Mouse (Mus musculus) Patski (cell line): ENCODE results near the gene Alk. TPM values are rescaled to one million over a fixed set of nuclear protein-coding genes. Genes with fewer than 3 reads are reported as not detected.

Experiments used
- ATAC-seq: fragments of 100-300 bp; one replicate; pipeline ENCODE4 v1.8.0; 2021
- CTCF ChIA-PET: fragments of 350-600 bp; sonication (Branson Sonifier 250); formaldehyde crosslinking; loops from one replicate; lab custom pipeline; 2022; ENCODE audit warnings: inconsistent platforms; lab: Charles Lee
- POLR2A ChIA-PET: fragments of 350-600 bp; sonication (Branson Sonifier 250); formaldehyde crosslinking; loops from one replicate; lab custom pipeline; 2022; ENCODE audit warnings: antibody characterized with exemption, inconsistent platforms; lab: Charles Lee
- DNase-seq: peaks from one replicate; pipeline ENCODE4 v3.0.0-alpha.2; 2011; ENCODE audit warnings: low read depth, low spot score
- H3K27me3 ChIP-seq: fragments of 371-371 bp; one replicate; pipeline ENCODE4 v1.5.1; 2021
- CTCF ChIP-seq: fragments of 100-300 bp; IDR thresholded peaks from one replicate; pipeline ENCODE4 v1.5.1; 2021
- in situ Hi-C: fragments of 300-500 bp; cut with MboI; formaldehyde crosslinking; loops from 3 replicates; pipeline ENCODE4 v1.11.1; 2018; ENCODE audit warnings: low pct_unique_long_range_greater_than_20kb, mixed read lengths
- polyA plus RNA-seq: library from polyadenylated mRNA; unstranded; gene quantifications from one replicate; pipeline ENCODE4 v1.2.3, GENCODE M21; 2021

Gene Alk
- polyA plus RNA-seq, 1 experiment from 2014 or later, result 0.09 TPM

- CTCF ChIA-PET, result interaction anchor here (0.7 to 1.6 kb wide), 2 partner anchors 12 to 24 kb away, joined by 3 read pairs; no protein-coding TSS in a partner anchor
- POLR2A ChIA-PET, result no interaction called here
- no peak for DNase-seq
- no peak for TF ChIP-seq CTCF
- no peak for ATAC-seq
- H3K27me3 ChIP-seq, result no peaks in the 10 kb centered on the region
- in situ Hi-C loops, result no loop called here
Observed at GRCm38 (mm10) chr17:71941436-71941835, 663.0 kb downstream of the Alk start.

- H3K27me3 ChIP-seq, result no peaks in the 10 kb centered on the region
- DNase-seq (no peak), ATAC-seq (no peak)
- in situ Hi-C loops, result no loop called here
- ChIA-PET CTCF (no interaction called here), POLR2A (no interaction called here)
- TF ChIP-seq CTCF, result no peak
Observed at GRCm38 (mm10) chr17:71936681-71937080, 667.7 kb downstream of the Alk start.

GRCm38 (mm10) chr17:71935837-71936236 is 668.6 kb downstream of the Alk start:
- CTCF ChIA-PET, result no interaction called here
- ATAC-seq (no peak), DNase-seq (no peak)
- POLR2A ChIA-PET, result no interaction called here
- no peak for TF ChIP-seq CTCF
- in situ Hi-C loops, result no loop called here
- H3K27me3 ChIP-seq, result no peaks in the 10 kb centered on the region

- ATAC-seq (no peak), DNase-seq (no peak)
- H3K27me3 ChIP-seq, result no peaks in the 10 kb centered on the region
- in situ Hi-C loops, result no loop called here
- POLR2A ChIA-PET, result no interaction called here
- CTCF ChIA-PET, result no interaction called here
- TF ChIP-seq CTCF, result no peak
Observed at GRCm38 (mm10) chr17:71935336-71935735, 669.1 kb downstream of the Alk start.

- ChIA-PET POLR2A (no interaction called here), CTCF (no interaction called here)
- DNase-seq (no peak), ATAC-seq (no peak)
- no peak for TF ChIP-seq CTCF
- H3K27me3 ChIP-seq, result no peaks in the 10 kb centered on the region
- in situ Hi-C loops, result no loop called here
Observed at GRCm38 (mm10) chr17:71914941-71915340, 689.5 kb downstream of the Alk start.

GRCm38 (mm10) chr17:71914541-71914940 is 689.9 kb downstream of the Alk start:
- no peak for TF ChIP-seq CTCF
- H3K27me3 ChIP-seq, result no peaks in the 10 kb centered on the region
- DNase-seq, result no peak
- ChIA-PET POLR2A (no interaction called here), CTCF (interaction anchor here (0.6 kb wide), 1 partner anchor 63 kb away, joined by 3 read pairs; no protein-coding TSS in a partner anchor)
- ATAC-seq, result no peak
- in situ Hi-C loops, result no loop called here

GRCm38 (mm10) chr17:71913188-71913587 is 691.2 kb downstream of the Alk start:
- POLR2A ChIA-PET, result no interaction called here
- no peak for ATAC-seq
- TF ChIP-seq CTCF, result no peak
- CTCF ChIA-PET, result no interaction called here
- in situ Hi-C loops, result no loop called here
- no peak for DNase-seq
- no peaks in the 10 kb centered on the region for H3K27me3 ChIP-seq

- TF ChIP-seq CTCF, result no peak
- DNase-seq (no peak), ATAC-seq (no peak)
- ChIA-PET POLR2A (no interaction called here), CTCF (interaction anchor here (1.0 kb wide), 1 partner anchor 31 kb away, joined by 3 read pairs; no protein-coding TSS in a partner anchor)
- in situ Hi-C loops, result no loop called here
- no peaks in the 10 kb centered on the region for H3K27me3 ChIP-seq
Observed at GRCm38 (mm10) chr17:71909107-71909506, 695.3 kb downstream of the Alk start.

- ATAC-seq (no peak), DNase-seq (no peak)
- ChIA-PET POLR2A (no interaction called here), CTCF (no interaction called here)
- no peak for TF ChIP-seq CTCF
- H3K27me3 ChIP-seq, result no peaks in the 10 kb centered on the region
- in situ Hi-C loops, result loop anchor here (25.0 kb wide), 1 partner anchor 906 kb away; no protein-coding TSS in a partner anchor
Observed at GRCm38 (mm10) chr17:71881369-71881768, 723.1 kb downstream of the Alk start.

- DNase-seq (no peak), ATAC-seq (no peak)
- peaks cover 6% of the 10 kb centered on the region for H3K27me3 ChIP-seq
- CTCF ChIA-PET, result interaction anchor here (0.7 kb wide), 1 partner anchor 61 kb away, joined by 3 read pairs; no protein-coding TSS in a partner anchor
- TF ChIP-seq CTCF, result no peak
- POLR2A ChIA-PET, result no interaction called here
- in situ Hi-C loops, result loop anchor here (10.0 to 25.0 kb wide), 2 partner anchors 321 to 912 kb away; partner anchors contain the start of gene Spdya
Observed at GRCm38 (mm10) chr17:71875492-71875891, 728.9 kb downstream of the Alk start.

- CTCF ChIA-PET, result no interaction called here
- H3K27me3 ChIP-seq, result peaks cover 6% of the 10 kb centered on the region
- DNase-seq (no peak), ATAC-seq (no peak)
- POLR2A ChIA-PET, result no interaction called here
- in situ Hi-C loops, result loop anchor here (5.0 to 25.0 kb wide), 3 partner anchors 212 to 913 kb away; partner anchors contain the start of gene Spdya
- no peak for TF ChIP-seq CTCF
Observed at GRCm38 (mm10) chr17:71874795-71875194, 729.6 kb downstream of the Alk start.
